Mouse (Mus musculus): Measurements from ENCODE around the gene Tmem51.

GRCm38 (mm10) chr4:142095513-142096241 is 11.6 kb upstream of the Tmem51 start:
- TF ChIP-seq GATA1 (IDR thresholded peaks at IDR 0.05; ENCODE audit: borderline replicate concordance, low read length): no peak
- no peak for TF ChIP-seq FLI1 (IDR thresholded peaks at IDR 0.05; ENCODE audit: low read length)
